Mouse (Mus musculus) lung, postnatal 0 days (tissue): ENCODE measurements at regions not wholly inside any gene's neighbourhood (a gene's known extent, or its start where the extent isn't known, plus 50 kb on each side); places are given as distances from the start of the nearest gene placed in this dataset.

Experiments
- ATAC-seq: fragments of 200-750 bp; cut with Nextera tagmentation; 2 replicates; pipeline ENCODE4 v1.8.0; 2017; ENCODE audit warnings: moderate library complexity
- DNase-seq: peaks from one replicate; pipeline ENCODE4 v3.0.0-alpha.2; 2016; ENCODE audit warnings: low spot score
- H3K27ac ChIP-seq: fragments of 300-500 bp; sonication (generic); 2 replicates; pipeline ENCODE4 v1.5.1; 2014; ENCODE audit warnings: antibody characterized with exemption, mild to moderate bottlenecking, low read length, mixed read lengths
- H3K27me3 ChIP-seq: fragments of 300-500 bp; sonication (generic); replicated peaks from 2 replicates; pipeline ENCODE4 v1.6.1; 2014; ENCODE audit warnings: low read length, mixed read lengths; ENCODE audit not compliant: insufficient read depth
- H3K36me3 ChIP-seq: fragments of 300-500 bp; sonication (generic); 2 replicates; pipeline ENCODE4 v1.6.1; 2014; ENCODE audit warnings: low read length, mixed read lengths; ENCODE audit not compliant: insufficient read depth
- H3K4me1 ChIP-seq: fragments of 300-500 bp; sonication (generic); 2 replicates; pipeline ENCODE4 v1.6.1; 2014; ENCODE audit warnings: antibody characterized with exemption, low read depth, low read length, mixed read lengths; ENCODE audit not compliant: insufficient read depth
- H3K4me2 ChIP-seq: fragments of 300-500 bp; sonication (generic); replicated peaks from 2 replicates; pipeline ENCODE4 v1.6.1; 2014; ENCODE audit warnings: low read depth, mild to moderate bottlenecking, low read length, moderate library complexity, mixed read lengths
- H3K4me3 ChIP-seq: fragments of 300-500 bp; sonication (generic); 2 replicates; pipeline ENCODE4 v1.5.1; 2014; ENCODE audit warnings: low read depth, low read length
- H3K9ac ChIP-seq: fragments of 300-500 bp; sonication (generic); replicated peaks from 2 replicates; pipeline ENCODE4 v1.6.1; 2014; ENCODE audit warnings: low read depth, mild to moderate bottlenecking
- H3K9me3 ChIP-seq: fragments of 300-500 bp; sonication (generic); 2 replicates; pipeline ENCODE4 v1.6.1; 2016; ENCODE audit warnings: low read length, mixed read lengths
- CTCF ChIP-seq: IDR thresholded peaks from 2 replicates; pipeline ENCODE4 v1.5.1; 2016; ENCODE audit warnings: antibody characterized with exemption, mild to moderate bottlenecking
- EP300 ChIP-seq: IDR thresholded peaks from 2 replicates; pipeline ENCODE4 v1.6.1; 2016; ENCODE audit warnings: antibody characterized with exemption, mild to moderate bottlenecking, control low read depth
- WGBS: fragments of 180-500 bp; shearing (Covaris S2); extraction: QIAGEN DNeasy Blood & Tissue Kit; methylation state at CpG from one replicate; pipeline ENCODE4 v1.1.7; 2014; 5-methylcytosine and 5-hydroxymethylcytosine counted together

GRCm38 (mm10) chr4:47598216-47598615 is 123.8 kb downstream of the Sec61b start:
- Histone ChIP-seq H3K36me3 (no peaks in the 10 kb centered on the region), H3K9ac (no peak overlapping the region), H3K4me3 (no peak overlapping the region), H3K4me2 (no peak overlapping the region), H3K27me3 (no peaks in the 10 kb centered on the region), H3K9me3 (no peaks in the 10 kb centered on the region), H3K27ac (no peak overlapping the region), H3K4me1 (no peaks in the 10 kb centered on the region)
- DNase-seq = peak; percentile 17
- no peak for ATAC-seq
- TF ChIP-seq EP300 (no peak), CTCF (peak; percentile 70)
- WGBS = 25% methylated on average over 2 of the region's 2 CpGs

GRCm38 (mm10) chr4:47601301-47602070 is 127.0 kb downstream of the Sec61b start:
- H3K9me3 ChIP-seq = no peaks in the 10 kb centered on the region
- no peaks in the 10 kb centered on the region for H3K4me1 ChIP-seq
- TF ChIP-seq CTCF (no peak), EP300 (no peak)
- H3K4me3 ChIP-seq = no peak overlapping the region
- H3K27ac ChIP-seq = no peak overlapping the region
- no peaks in the 10 kb centered on the region for H3K36me3 ChIP-seq
- no peak for ATAC-seq
- no peak overlapping the region for H3K4me2 ChIP-seq
- H3K27me3 ChIP-seq = no peaks in the 10 kb centered on the region
- DNase-seq = no peak
- WGBS = 74% methylated on average over 10 of the region's 10 CpGs
- no peak overlapping the region for H3K9ac ChIP-seq

- Histone ChIP-seq H3K36me3 (no peaks in the 10 kb centered on the region), H3K27ac (no peak overlapping the region), H3K9me3 (no peaks in the 10 kb centered on the region), H3K4me2 (peak overlapping the region; percentile 58), H3K9ac (no peak overlapping the region), H3K27me3 (no peaks in the 10 kb centered on the region), H3K4me1 (no peaks in the 10 kb centered on the region), H3K4me3 (peak overlapping the region; percentile 24)
- DNase-seq = no peak
- 50% methylated on average over 6 of the region's 6 CpGs for WGBS
- no peak for TF ChIP-seq EP300
- TF ChIP-seq CTCF = no peak
- ATAC-seq = no peak
Measured at GRCm38 (mm10) chr4:47603378-47603777, 128.9 kb downstream of the Sec61b start.

- peak overlapping the region; percentile 24 for H3K4me3 ChIP-seq
- no peak overlapping the region for H3K27ac ChIP-seq
- no peaks in the 10 kb centered on the region for H3K27me3 ChIP-seq
- no peaks in the 10 kb centered on the region for H3K9me3 ChIP-seq
- H3K4me1 ChIP-seq = no peaks in the 10 kb centered on the region
- TF ChIP-seq EP300 (no peak), CTCF (no peak)
- peak; percentile 76 for ATAC-seq
- peak; percentile 48 for DNase-seq
- 22% methylated on average over 14 of the region's 14 CpGs for WGBS
- H3K36me3 ChIP-seq = no peaks in the 10 kb centered on the region
- H3K4me2 ChIP-seq = peak overlapping the region; percentile 58
- no peak overlapping the region for H3K9ac ChIP-seq
Measured at GRCm38 (mm10) chr4:47603847-47604397, 129.5 kb downstream of the Sec61b start.

GRCm38 (mm10) chr4:47605676-47606075 is 131.2 kb downstream of the Sec61b start:
- TF ChIP-seq EP300 (no peak), CTCF (no peak)
- no peaks in the 10 kb centered on the region for H3K36me3 ChIP-seq
- H3K4me2 ChIP-seq = no peak overlapping the region
- no peak overlapping the region for H3K9ac ChIP-seq
- H3K27ac ChIP-seq = no peak overlapping the region
- no peaks in the 10 kb centered on the region for H3K9me3 ChIP-seq
- no peaks in the 10 kb centered on the region for H3K4me1 ChIP-seq
- H3K27me3 ChIP-seq = no peaks in the 10 kb centered on the region
- H3K4me3 ChIP-seq = no peak overlapping the region
- DNase-seq = no peak
- WGBS = 75% methylated on average over 4 of the region's 4 CpGs
- no peak for ATAC-seq

- DNase-seq (no peak), ATAC-seq (no peak)
- H3K4me1 ChIP-seq = no peaks in the 10 kb centered on the region
- H3K9ac ChIP-seq = no peak overlapping the region
- no peaks in the 10 kb centered on the region for H3K27me3 ChIP-seq
- no peak overlapping the region for H3K27ac ChIP-seq
- no peaks in the 10 kb centered on the region for H3K9me3 ChIP-seq
- TF ChIP-seq CTCF (no peak), EP300 (no peak)
- H3K4me3 ChIP-seq = no peak overlapping the region
- H3K36me3 ChIP-seq = no peaks in the 10 kb centered on the region
- WGBS = 42% methylated on average over 5 of the region's 5 CpGs
- no peak overlapping the region for H3K4me2 ChIP-seq
Measured at GRCm38 (mm10) chr4:47608673-47609072, 134.2 kb downstream of the Sec61b start.
